Mouse (Mus musculus): Measurements from ENCODE around the gene Lcn5. TPM values are rescaled to one million over a fixed set of nuclear protein-coding genes. Genes with fewer than 3 reads are reported as not detected.

The Lcn5 gene
- not detected in 2 replicates for polyA plus RNA-seq (2016; fragmentation: Nextera tagmentation; extraction: Ambion mirVana)

DNA sequence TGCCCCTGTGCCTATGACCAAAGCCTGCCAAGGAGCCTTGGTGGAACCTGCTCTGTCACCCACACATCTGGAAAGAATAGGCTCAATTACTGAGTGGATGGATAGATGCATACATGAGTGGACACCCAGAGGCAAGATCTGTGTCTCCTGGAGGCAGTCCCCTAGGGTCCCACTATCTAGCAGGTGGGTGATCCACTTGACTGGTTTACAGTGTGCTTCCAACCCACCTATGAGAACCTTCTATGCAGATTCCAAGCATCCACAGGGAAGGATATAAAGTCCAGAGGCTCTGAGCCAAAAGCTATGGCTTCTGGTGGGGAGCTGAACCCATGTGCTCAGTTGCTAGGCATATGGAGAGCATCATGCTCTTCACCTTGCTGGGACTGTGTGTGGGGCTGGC, at the start of gene Lcn5:
Gene Lcn5 (plus strand): TSS at position 301 of the 400 bp plus-strand sequence.
- no peak within 1 kb of the TSS for H3K27ac ChIP-seq
- H3K4me3 ChIP-seq (replicated peaks): no peak within 1 kb of the TSS
- peaks cover 3% of the 10 kb centered on the region; the same call in 1 of the 2 replicates for H3K27me3 ChIP-seq
- H3K4me1 ChIP-seq (replicated peaks): no peaks in the 10 kb centered on the region
- ATAC-seq (ENCODE audit: insufficient number of reproducible peaks, insufficient read depth, low FRiP score, low TSS enrichment, low read depth): no peak
- H3K36me3 ChIP-seq: no peaks in the 10 kb centered on the region
- no peak within 1 kb of the TSS for H3K9ac ChIP-seq (replicated peaks)
- no peaks in the 10 kb centered on the region for H3K9me3 ChIP-seq
- no peak within 1 kb of the TSS for H3K4me2 ChIP-seq

DNA sequence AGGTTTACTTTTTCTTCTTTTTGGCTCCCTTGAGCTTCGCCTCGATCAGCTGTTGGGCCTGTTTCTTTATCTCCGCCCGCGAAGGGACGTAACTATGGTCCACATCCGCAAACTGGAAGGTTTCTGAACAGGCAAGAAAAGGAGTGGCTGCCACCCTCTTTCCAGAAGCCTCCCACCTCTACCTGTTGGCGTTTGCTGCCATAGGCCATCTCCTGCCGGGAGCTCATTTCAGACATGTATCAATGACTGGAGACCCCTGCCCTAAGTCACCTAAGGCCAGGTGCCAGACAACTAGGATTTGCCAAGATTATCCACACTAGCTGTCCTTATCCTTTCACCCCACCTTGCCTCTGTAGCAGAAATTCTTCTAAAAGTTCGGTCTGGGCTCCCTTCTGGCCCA, 49.1 kb upstream of the Lcn5 start:
- H3K9me3 ChIP-seq: no peaks in the 10 kb centered on the region
- ATAC-seq (ENCODE audit: insufficient number of reproducible peaks, insufficient read depth, low FRiP score, low TSS enrichment, low read depth): peak; percentile 27; the same call in 1 of the 2 replicates
- H3K4me2 ChIP-seq: peak overlapping the region; percentile 61
- H3K27ac ChIP-seq: peak overlapping the region; percentile 75
- H3K4me3 ChIP-seq (replicated peaks): peak overlapping the region; percentile 97
- peak overlapping the region; percentile 94 for H3K9ac ChIP-seq (replicated peaks)
- peaks cover 20% of the 10 kb centered on the region for H3K27me3 ChIP-seq
- H3K4me1 ChIP-seq (replicated peaks): peaks cover 17% of the 10 kb centered on the region
- peaks cover 8% of the 10 kb centered on the region for H3K36me3 ChIP-seq
- WGBS: 66% methylated on average over 10 of the region's 10 CpGs

- Histone ChIP-seq H3K4me1 (replicated peaks) (peaks cover 13% of the 10 kb centered on the region), H3K27me3 (peaks cover 88% of the 10 kb centered on the region), H3K4me2 (peak overlapping the region; percentile 35), H3K27ac (no peak overlapping the region), H3K36me3 (no peaks in the 10 kb centered on the region), H3K9ac (replicated peaks) (peak overlapping the region; percentile 32; the same call in 1 of the 2 replicates), H3K4me3 (replicated peaks) (peak overlapping the region; percentile 16), H3K9me3 (no peaks in the 10 kb centered on the region)
- WGBS: 19% methylated on average over 22 of the region's 22 CpGs
- no peak for ATAC-seq (ENCODE audit: insufficient number of reproducible peaks, insufficient read depth, low FRiP score, low TSS enrichment, low read depth)
Measured at GRCm38 (mm10) chr2:25616398-25616797, 41.4 kb upstream of the Lcn5 start.

GRCm38 (mm10) chr2:25617578-25617977, 40.2 kb upstream of the Lcn5 start, which contains the start of gene Ccdc183:
Gene Ccdc183, minus strand, starts transcription at chr2:25617678.
- H3K36me3 ChIP-seq: no peaks in the 10 kb centered on the region
- H3K27ac ChIP-seq: no peak within 1 kb of the TSS
- H3K9ac ChIP-seq (replicated peaks): no peak within 1 kb of the TSS
- no peaks in the 10 kb centered on the region for H3K9me3 ChIP-seq
- ATAC-seq (ENCODE audit: insufficient number of reproducible peaks, insufficient read depth, low FRiP score, low TSS enrichment, low read depth): no peak
- H3K4me1 ChIP-seq (replicated peaks): peaks cover 20% of the 10 kb centered on the region
- no peak within 1 kb of the TSS for H3K4me2 ChIP-seq
- peak within 1 kb of the TSS; percentile 16; the same call in 1 of the 2 replicates for H3K4me3 ChIP-seq (replicated peaks)
- peaks cover 79% of the 10 kb centered on the region for H3K27me3 ChIP-seq
- WGBS: 81% methylated on average over 3 of the region's 3 CpGs

GRCm38 (mm10) chr2:25620386-25620785, 37.4 kb upstream of the Lcn5 start:
- no peaks in the 10 kb centered on the region for H3K36me3 ChIP-seq
- no peak overlapping the region for H3K4me2 ChIP-seq
- H3K4me1 ChIP-seq (replicated peaks): peaks cover 20% of the 10 kb centered on the region
- ATAC-seq (ENCODE audit: insufficient number of reproducible peaks, insufficient read depth, low FRiP score, low TSS enrichment, low read depth): no peak
- H3K4me3 ChIP-seq (replicated peaks): no peak overlapping the region
- H3K27me3 ChIP-seq: peaks cover 51% of the 10 kb centered on the region
- 81% methylated on average over 6 of the region's 6 CpGs for WGBS
- H3K27ac ChIP-seq: no peak overlapping the region
- 0 out of 2 replicates have a peak overlapping the region, but pooled peaks have one; percentile 8 for H3K9ac ChIP-seq (replicated peaks)
- no peaks in the 10 kb centered on the region for H3K9me3 ChIP-seq

- WGBS: 86% methylated on average over 4 of the region's 4 CpGs
- Histone ChIP-seq H3K27me3 (peaks cover 46% of the 10 kb centered on the region), H3K9me3 (no peaks in the 10 kb centered on the region), H3K27ac (no peak overlapping the region), H3K4me2 (peak overlapping the region; percentile 78), H3K4me1 (replicated peaks) (peaks cover 19% of the 10 kb centered on the region), H3K9ac (replicated peaks) (no peak overlapping the region; the same call in 1 of the 2 replicates), H3K4me3 (replicated peaks) (no peak overlapping the region; the same call in 1 of the 2 replicates), H3K36me3 (no peaks in the 10 kb centered on the region)
- ATAC-seq (ENCODE audit: insufficient number of reproducible peaks, insufficient read depth, low FRiP score, low TSS enrichment, low read depth): no peak
Measured at GRCm38 (mm10) chr2:25620852-25621228, 36.9 kb upstream of the Lcn5 start.

GRCm38 (mm10) chr2:25621229-25622200, 36.2 kb upstream of the Lcn5 start, which contains the start of gene Tmem141:
Gene Tmem141, minus strand, starts transcription at chr2:25622005.
- no peaks in the 10 kb centered on the region for H3K36me3 ChIP-seq
- 5% methylated on average over 34 of the region's 34 CpGs for WGBS
- peak within 1 kb of the TSS; percentile 53 for H3K4me3 ChIP-seq (replicated peaks)
- peak within 1 kb of the TSS; percentile 65 for H3K9ac ChIP-seq (replicated peaks)
- peak within 1 kb of the TSS; percentile 78 for H3K4me2 ChIP-seq
- peaks cover 12% of the 10 kb centered on the region for H3K4me1 ChIP-seq (replicated peaks)
- peak; percentile 89 for ATAC-seq (ENCODE audit: insufficient number of reproducible peaks, insufficient read depth, low FRiP score, low TSS enrichment, low read depth)
- peak within 1 kb of the TSS; percentile 66 for H3K27ac ChIP-seq
- peaks cover 40% of the 10 kb centered on the region for H3K27me3 ChIP-seq
- H3K9me3 ChIP-seq: no peaks in the 10 kb centered on the region

- no peak overlapping the region for H3K9ac ChIP-seq (replicated peaks)
- H3K27ac ChIP-seq: no peak overlapping the region
- H3K27me3 ChIP-seq: 0 out of 2 replicates have a peak, but pooled peaks cover 1% of the 10 kb centered on the region
- H3K9me3 ChIP-seq: no peaks in the 10 kb centered on the region
- no peak overlapping the region for H3K4me3 ChIP-seq (replicated peaks)
- no peak for ATAC-seq (ENCODE audit: insufficient number of reproducible peaks, insufficient read depth, low FRiP score, low TSS enrichment, low read depth)
- no peaks in the 10 kb centered on the region for H3K36me3 ChIP-seq
- 58% methylated on average over 5 of the region's 5 CpGs for WGBS
- H3K4me1 ChIP-seq (replicated peaks): peaks cover 11% of the 10 kb centered on the region
- H3K4me2 ChIP-seq: no peak overlapping the region
Measured at GRCm38 (mm10) chr2:25625986-25626385, 31.8 kb upstream of the Lcn5 start.

GRCm38 (mm10) chr2:25627811-25628210, 29.9 kb upstream of the Lcn5 start, which contains the start of gene Fcna:
Gene Fcna, minus strand, starts transcription at chr2:25628030.
- no peaks in the 10 kb centered on the region for H3K36me3 ChIP-seq
- no peaks in the 10 kb centered on the region for H3K27me3 ChIP-seq
- no peaks in the 10 kb centered on the region for H3K4me1 ChIP-seq (replicated peaks)
- WGBS: 66% methylated on average over 6 of the region's 6 CpGs
- no peak within 1 kb of the TSS for H3K4me3 ChIP-seq (replicated peaks)
- no peak within 1 kb of the TSS for H3K4me2 ChIP-seq
- H3K9me3 ChIP-seq: no peaks in the 10 kb centered on the region
- H3K27ac ChIP-seq: no peak within 1 kb of the TSS
- no peak within 1 kb of the TSS for H3K9ac ChIP-seq (replicated peaks)
- no peak for ATAC-seq (ENCODE audit: insufficient number of reproducible peaks, insufficient read depth, low FRiP score, low TSS enrichment, low read depth)

DNA sequence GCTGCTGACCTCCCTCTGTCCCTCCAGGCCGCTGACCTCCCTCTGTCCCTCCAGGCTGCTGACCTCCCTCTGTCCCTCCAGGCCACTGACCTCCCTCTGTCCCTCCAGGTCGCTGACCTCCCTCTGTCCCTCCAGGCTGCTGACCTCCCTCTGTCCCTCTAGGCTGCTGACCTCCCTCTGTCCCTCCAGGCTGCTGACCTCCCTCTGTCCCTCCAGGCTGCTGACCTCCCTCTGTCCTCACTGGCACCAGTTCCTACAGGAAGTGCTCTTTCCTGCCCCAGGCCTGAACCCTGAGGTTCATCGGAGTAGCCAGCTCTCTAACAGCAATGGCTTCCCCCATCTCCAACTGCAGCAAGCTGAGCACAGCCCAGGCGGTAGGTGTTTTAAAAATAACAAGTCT, 29.0 kb upstream of the Lcn5 start:
- Histone ChIP-seq H3K9me3 (no peaks in the 10 kb centered on the region), H3K36me3 (no peaks in the 10 kb centered on the region), H3K27ac (no peak overlapping the region), H3K4me1 (replicated peaks) (no peaks in the 10 kb centered on the region), H3K27me3 (no peaks in the 10 kb centered on the region), H3K4me3 (replicated peaks) (no peak overlapping the region), H3K4me2 (no peak overlapping the region), H3K9ac (replicated peaks) (no peak overlapping the region)
- no peak for ATAC-seq (ENCODE audit: insufficient number of reproducible peaks, insufficient read depth, low FRiP score, low TSS enrichment, low read depth)
- WGBS: 42% methylated on average over 4 of the region's 4 CpGs

- Histone ChIP-seq H3K27ac (no peak overlapping the region), H3K4me3 (replicated peaks) (no peak overlapping the region), H3K9ac (replicated peaks) (no peak overlapping the region), H3K9me3 (no peaks in the 10 kb centered on the region), H3K27me3 (no peaks in the 10 kb centered on the region), H3K36me3 (no peaks in the 10 kb centered on the region), H3K4me1 (replicated peaks) (no peaks in the 10 kb centered on the region), H3K4me2 (no peak overlapping the region)
- WGBS: 76% methylated on average over 3 of the region's 3 CpGs
- ATAC-seq (ENCODE audit: insufficient number of reproducible peaks, insufficient read depth, low FRiP score, low TSS enrichment, low read depth): no peak
Measured at GRCm38 (mm10) chr2:25633616-25634015, 24.1 kb upstream of the Lcn5 start.
